Mouse (Mus musculus) brain, embryonic 14.5 days (tissue): ENCODE measurements at regions not wholly inside any gene's neighbourhood (a gene's known extent, or its start where the extent isn't known, plus 50 kb on each side); places are given as distances from the start of the nearest gene placed in this dataset.

Source experiments
- CTCF ChIP-seq: fragments of 200-500 bp; IDR thresholded peaks from 2 replicates; pipeline ENCODE4 v1.5.1; 2012; ENCODE audit warnings: inconsistent platforms, mild to moderate bottlenecking, moderate library complexity, borderline replicate concordance; ENCODE audit not compliant: insufficient read depth, insufficient read length; ENCODE audit errors: extremely low read depth
- POLR2A ChIP-seq: fragments of 200-500 bp; IDR thresholded peaks from 2 replicates; pipeline ENCODE4 v1.6.1; 2012; ENCODE audit warnings: mild to moderate bottlenecking, inconsistent platforms, borderline replicate concordance; ENCODE audit not compliant: poor library complexity, insufficient read depth, insufficient read length, severe bottlenecking; ENCODE audit errors: extremely low read depth

GRCm38 (mm10) chr3:52158788-52159260 is 53.9 kb upstream of the Maml3 start:
- TF ChIP-seq POLR2A: no peak
- TF ChIP-seq CTCF: no peak
